Mouse (Mus musculus) limb, embryonic 14.5 days (tissue): ENCODE results near the gene Olfml2a. TPM values are rescaled to one million over a fixed set of nuclear protein-coding genes. Genes with fewer than 3 reads are reported as not detected.

ENCODE experiments used
- ATAC-seq: fragments of 200-750 bp; cut with Nextera tagmentation; 2 replicates; pipeline ENCODE4 v1.8.0; 2017; ENCODE audit warnings: low read depth, moderate number of reproducible peaks, moderate TSS enrichment; ENCODE audit not compliant: low FRiP score
- DNase-seq: peaks from one replicate; pipeline ENCODE4 v3.0.0-alpha.2; 2015; ENCODE audit warnings: low spot score
- H3K27ac ChIP-seq: fragments of 300-500 bp; sonication (generic); replicated peaks from 2 replicates; pipeline ENCODE4 v1.5.1; 2014; ENCODE audit warnings: low read depth, mild to moderate bottlenecking, low read length, moderate library complexity, mixed read lengths
- H3K27me3 ChIP-seq: fragments of 300-500 bp; sonication (generic); 2 replicates; pipeline ENCODE4 v1.6.1; 2014; ENCODE audit warnings: low read length, mixed read lengths; ENCODE audit not compliant: control insufficient read depth, insufficient read depth
- H3K36me3 ChIP-seq: fragments of 300-500 bp; sonication (generic); 2 replicates; pipeline ENCODE4 v1.6.1; 2014; ENCODE audit warnings: mild to moderate bottlenecking, low read length, moderate library complexity, mixed read lengths; ENCODE audit not compliant: control insufficient read depth, insufficient read depth
- H3K4me1 ChIP-seq: fragments of 300-500 bp; sonication (generic); 2 replicates; pipeline ENCODE4 v1.6.1; 2014; ENCODE audit warnings: antibody characterized with exemption, low read length, mixed read lengths; ENCODE audit not compliant: control insufficient read depth, insufficient read depth
- H3K4me2 ChIP-seq: fragments of 300-500 bp; sonication (generic); replicated peaks from 2 replicates; pipeline ENCODE4 v1.6.1; 2014; ENCODE audit warnings: low read depth, mild to moderate bottlenecking, low read length, moderate library complexity; ENCODE audit not compliant: severe bottlenecking
- H3K4me3 ChIP-seq: fragments of 300-500 bp; sonication (generic); replicated peaks from 2 replicates; pipeline ENCODE4 v1.5.1; 2014; ENCODE audit warnings: low read length
- H3K9ac ChIP-seq: fragments of 300-500 bp; sonication (generic); 2 replicates; pipeline ENCODE4 v1.6.1; 2014; ENCODE audit warnings: mild to moderate bottlenecking, low read depth, low read length, moderate library complexity; ENCODE audit not compliant: severe bottlenecking
- H3K9me3 ChIP-seq: fragments of 300-500 bp; sonication (generic); 2 replicates; pipeline ENCODE4 v1.6.1; 2016; ENCODE audit warnings: low read length; ENCODE audit not compliant: control insufficient read depth
- POLR2A ChIP-seq: fragments of 200-500 bp; IDR thresholded peaks from 2 replicates; pipeline ENCODE4 v1.8.0; 2012; ENCODE audit warnings: inconsistent platforms, mild to moderate bottlenecking, moderate library complexity, borderline replicate concordance; ENCODE audit not compliant: insufficient read depth, insufficient read length; ENCODE audit errors: extremely low read depth
- WGBS: fragments of 180-500 bp; shearing (Covaris S2); extraction: QIAGEN DNeasy Blood & Tissue Kit; methylation state at CpG from one replicate; pipeline ENCODE4 v1.1.7; 2014; 5-methylcytosine and 5-hydroxymethylcytosine counted together
- polyA plus RNA-seq, 2 experiments: library from polyadenylated mRNA; depleted of rRNA in 1 of 2; stranded (reverse) in 1 of 2; unstranded in 1 of 2; fragments of >200 nt; fragmentation: Nextera tagmentation in 1 of 2; extraction: Ambion mirVana in 1 of 2; gene quantifications; 2 replicates each; pipeline versions ENCODE4 v1.2.1 to v1.2.3; 2012 to 2014

Olfml2a gene
- polyA plus RNA-seq (2012; rRNA removed) = 7.6 and 8.1 TPM in 2 replicates
- 7.8 and 8.9 TPM in 2 replicates for polyA plus RNA-seq (2014; fragmentation: Nextera tagmentation; extraction: Ambion mirVana)

DNA sequence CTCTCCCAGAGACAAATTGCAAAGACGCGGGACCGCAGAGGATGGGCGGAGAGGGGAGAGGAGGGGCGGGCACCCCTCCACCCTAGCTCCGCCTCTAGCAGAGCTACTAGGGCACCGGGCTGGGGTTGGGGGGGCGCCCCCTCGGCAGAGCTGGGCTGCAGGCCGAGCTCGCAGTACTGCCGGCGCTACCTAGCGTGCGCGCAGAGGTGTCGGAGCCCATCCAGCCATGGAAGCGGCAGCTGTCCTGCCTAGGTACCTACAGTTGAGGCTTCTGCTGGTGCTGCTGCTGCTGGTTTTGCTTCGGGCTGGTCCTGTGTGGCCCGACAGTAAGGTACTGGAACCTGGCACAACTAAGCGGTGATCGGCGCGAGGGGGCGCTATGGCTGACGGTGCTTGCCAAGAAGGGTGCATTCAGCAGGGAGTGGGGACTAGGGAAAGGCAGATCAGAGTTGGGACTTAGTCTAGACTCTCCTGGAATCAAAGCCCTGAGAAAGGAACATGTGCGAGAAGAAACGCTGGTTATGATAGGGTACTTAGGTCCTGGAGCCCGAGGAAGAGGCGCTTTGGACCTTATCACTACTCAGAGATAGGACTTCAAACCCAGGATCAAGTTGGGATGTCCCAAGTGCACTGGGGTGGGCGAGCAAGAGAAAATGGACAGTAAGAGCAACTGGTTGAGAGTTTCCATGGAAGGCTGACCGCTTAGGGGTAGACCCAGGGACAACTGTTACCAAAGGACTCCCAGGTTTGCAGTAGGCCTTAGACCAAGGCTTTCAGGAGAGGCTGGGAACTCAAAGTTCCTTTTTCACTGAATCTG is at the start of gene Olfml2a:
Gene Olfml2a (plus strand): TSS at position 128 of the 817 bp plus-strand sequence.
- H3K4me1 ChIP-seq = peaks cover 21% of the 10 kb centered on the region
- no peak within 1 kb of the TSS for H3K27ac ChIP-seq
- no peaks in the 10 kb centered on the region for H3K9me3 ChIP-seq
- peak within 1 kb of the TSS; percentile 82 for H3K4me2 ChIP-seq
- ATAC-seq (peak; percentile 78), DNase-seq (peak; percentile 74)
- TF ChIP-seq POLR2A = 0 out of 2 replicates have a peak, but pooled peaks have one; percentile 22
- H3K27me3 ChIP-seq = no peaks in the 10 kb centered on the region
- H3K36me3 ChIP-seq = no peaks in the 10 kb centered on the region
- peak within 1 kb of the TSS; percentile 52 for H3K9ac ChIP-seq
- peak within 1 kb of the TSS; percentile 41 for H3K4me3 ChIP-seq
- WGBS = 10% methylated on average over 27 of the region's 32 CpGs

GRCm38 (mm10) chr2:38902866-38903265 is 28.9 kb upstream of the Olfml2a start:
- DNase-seq (no peak), ATAC-seq (no peak)
- no peak overlapping the region for H3K9ac ChIP-seq
- no peak overlapping the region for H3K4me3 ChIP-seq
- H3K36me3 ChIP-seq = 0 out of 2 replicates have a peak, but pooled peaks cover under 1% of the 10 kb centered on the region
- no peak overlapping the region for H3K4me2 ChIP-seq
- TF ChIP-seq POLR2A = no peak
- H3K9me3 ChIP-seq = no peaks in the 10 kb centered on the region
- no peak overlapping the region for H3K27ac ChIP-seq
- H3K27me3 ChIP-seq = no peaks in the 10 kb centered on the region
- no peaks in the 10 kb centered on the region for H3K4me1 ChIP-seq

DNA sequence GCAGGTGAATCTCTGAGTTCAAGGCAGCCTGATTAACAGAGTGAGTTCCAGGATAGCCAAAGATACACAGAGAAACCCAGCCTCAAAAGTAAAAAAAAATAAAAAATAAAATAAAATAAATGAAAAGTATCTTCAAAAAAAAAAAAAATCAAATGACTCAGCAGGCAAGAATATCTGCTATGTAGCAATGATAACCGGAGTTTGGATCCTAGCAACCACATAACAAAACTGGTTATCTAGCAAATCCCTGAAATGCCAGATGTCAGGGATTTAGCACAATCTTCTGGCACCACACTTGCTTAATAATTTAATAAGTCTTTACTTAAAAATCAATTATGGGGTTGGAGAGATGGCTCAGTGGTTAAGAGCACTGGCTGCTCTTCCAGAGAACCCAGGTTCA is 27.5 kb upstream of the Olfml2a start:
- Histone ChIP-seq H3K27ac (no peak overlapping the region), H3K4me3 (no peak overlapping the region), H3K27me3 (no peaks in the 10 kb centered on the region), H3K9me3 (no peaks in the 10 kb centered on the region), H3K4me1 (no peaks in the 10 kb centered on the region), H3K4me2 (no peak overlapping the region), H3K9ac (no peak overlapping the region), H3K36me3 (0 out of 2 replicates have a peak, but pooled peaks cover 4% of the 10 kb centered on the region)
- 96% methylated on average over 1 of the region's 1 CpGs for whole genome bisulfite sequencing
- ATAC-seq (no peak), DNase-seq (no peak)
- TF ChIP-seq POLR2A = no peak

DNA sequence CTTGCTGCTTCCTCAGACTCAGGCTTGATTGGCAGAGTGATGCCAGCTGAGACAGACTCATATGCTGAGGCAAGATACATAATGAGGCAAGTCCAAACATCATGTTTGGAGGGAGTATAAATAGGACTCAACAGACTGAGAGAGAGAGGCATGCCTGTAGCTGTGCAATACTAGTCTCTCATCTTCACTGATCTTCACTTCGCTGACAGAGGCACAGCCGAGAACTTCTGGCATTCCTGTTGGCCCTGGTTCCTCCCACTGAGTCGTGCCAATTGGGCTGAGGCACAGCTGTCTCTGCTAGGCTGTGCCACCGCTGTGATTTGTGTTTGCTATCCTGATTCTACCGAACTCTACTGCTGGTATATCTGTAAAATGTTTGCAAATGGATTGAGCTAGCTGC is 25.7 kb upstream of the Olfml2a start:
- DNase-seq = no peak
- Histone ChIP-seq H3K4me2 (no peak overlapping the region), H3K27me3 (no peaks in the 10 kb centered on the region), H3K9me3 (no peaks in the 10 kb centered on the region), H3K36me3 (0 out of 2 replicates have a peak, but pooled peaks cover 4% of the 10 kb centered on the region), H3K4me3 (no peak overlapping the region), H3K27ac (no peak overlapping the region), H3K4me1 (no peaks in the 10 kb centered on the region), H3K9ac (no peak overlapping the region)
- ATAC-seq = no peak
- 68% methylated on average over 5 of the region's 5 CpGs for WGBS
- no peak for TF ChIP-seq POLR2A

GRCm38 (mm10) chr2:38908604-38909003 is 23.2 kb upstream of the Olfml2a start:
- Histone ChIP-seq H3K4me3 (no peak overlapping the region), H3K27ac (no peak overlapping the region), H3K27me3 (no peaks in the 10 kb centered on the region), H3K4me2 (no peak overlapping the region), H3K4me1 (no peaks in the 10 kb centered on the region), H3K9me3 (no peaks in the 10 kb centered on the region), H3K9ac (no peak overlapping the region), H3K36me3 (0 out of 2 replicates have a peak, but pooled peaks cover 4% of the 10 kb centered on the region)
- DNase-seq = no peak
- no peak for TF ChIP-seq POLR2A
- ATAC-seq = no peak
- 50% methylated on average over 1 of the region's 1 CpGs for WGBS
